Mouse (Mus musculus): ENCODE measurements around the gene Scaf11.
"Not testable (repeated sequence)": the region's sequence is repeated elsewhere in the genome, so short reads cannot be mapped to it uniquely, and the experiment has no call there.

The Scaf11 gene

DNA sequence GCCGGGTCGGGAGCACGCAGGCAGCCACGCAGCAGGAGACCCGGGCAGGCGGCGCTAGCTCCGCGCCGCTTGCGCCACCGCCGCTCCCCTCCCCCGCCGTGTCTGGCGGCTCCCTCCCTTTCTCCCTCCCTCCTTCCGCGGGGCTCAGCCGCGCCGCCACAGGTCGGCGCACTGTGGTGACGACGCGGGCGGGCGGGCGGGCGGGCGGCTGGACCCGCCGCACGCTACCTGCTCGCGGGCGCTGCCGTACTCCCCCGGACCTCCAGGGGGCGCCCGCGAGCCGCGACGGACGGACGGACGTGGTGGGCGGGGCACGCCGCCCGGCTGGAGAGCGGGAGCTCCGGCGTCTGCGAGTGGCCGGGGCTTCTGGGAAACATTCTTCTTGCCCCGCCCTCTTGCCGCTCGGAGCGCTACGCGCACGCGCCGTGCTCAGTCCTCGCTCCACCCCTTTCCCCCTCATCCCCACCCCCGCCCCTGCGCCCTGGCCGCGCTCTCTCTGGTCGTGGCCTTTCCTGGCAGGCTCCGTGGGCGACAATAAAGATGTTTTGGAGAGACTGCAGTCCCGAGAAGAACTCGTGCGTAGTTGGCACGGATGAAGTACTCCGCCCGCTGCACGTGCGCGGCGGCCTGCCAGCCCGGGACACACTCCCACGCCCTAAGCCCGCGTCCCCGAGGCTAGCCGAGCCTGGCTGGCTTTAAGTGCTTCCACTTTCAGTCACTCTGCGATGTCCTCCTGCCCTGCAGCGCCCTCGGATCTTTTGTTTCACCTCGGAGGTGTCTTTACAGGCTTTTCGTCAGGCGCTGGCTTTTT is at the start of gene Scaf11:
Gene Scaf11, minus strand, starts transcription at position 114 of the 811 bp plus-strand sequence.
- peak; percentile 94 to 97 for DNase-seq (ENCODE audit: low spot score in 2 of 2)

DNA sequence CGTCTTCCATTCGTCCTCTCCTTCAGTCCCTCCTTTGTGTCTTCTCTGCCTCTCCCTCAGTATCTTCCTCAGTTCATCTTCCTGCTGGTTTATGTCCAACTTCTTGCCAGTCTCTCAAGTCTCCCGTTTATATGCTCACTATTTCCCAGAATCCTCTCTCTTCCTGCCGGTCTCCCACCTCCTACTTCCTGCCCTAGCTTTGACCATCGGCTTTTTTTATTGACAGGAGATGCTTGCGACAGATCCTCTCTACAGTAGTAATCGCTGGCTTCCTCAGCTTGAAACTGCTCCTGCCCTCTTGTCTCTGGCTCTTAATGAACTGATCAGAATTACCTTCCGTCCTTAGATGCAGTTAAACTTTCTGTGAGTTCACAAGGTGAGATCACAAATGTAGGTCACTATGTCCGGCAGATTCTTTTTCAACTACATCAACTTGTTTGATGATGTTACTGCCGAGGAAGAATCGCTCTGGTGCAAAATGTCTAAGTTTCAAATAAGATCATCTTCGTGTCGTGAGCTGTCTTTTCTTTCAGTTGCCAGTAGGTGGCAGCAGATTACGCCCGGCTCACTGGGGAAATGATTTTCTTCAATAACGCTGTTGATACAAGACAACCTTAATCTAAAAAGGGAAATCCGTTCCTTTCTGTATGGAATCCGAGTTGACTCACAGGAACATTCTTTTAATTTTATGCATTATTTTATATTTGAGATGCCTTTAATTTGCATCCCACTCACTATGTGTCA is 46.6 kb upstream of the Scaf11 start:
- peak in 1 of 2 experiments; percentile 53 for DNase-seq (ENCODE audit: low spot score in 2 of 2)

DNA sequence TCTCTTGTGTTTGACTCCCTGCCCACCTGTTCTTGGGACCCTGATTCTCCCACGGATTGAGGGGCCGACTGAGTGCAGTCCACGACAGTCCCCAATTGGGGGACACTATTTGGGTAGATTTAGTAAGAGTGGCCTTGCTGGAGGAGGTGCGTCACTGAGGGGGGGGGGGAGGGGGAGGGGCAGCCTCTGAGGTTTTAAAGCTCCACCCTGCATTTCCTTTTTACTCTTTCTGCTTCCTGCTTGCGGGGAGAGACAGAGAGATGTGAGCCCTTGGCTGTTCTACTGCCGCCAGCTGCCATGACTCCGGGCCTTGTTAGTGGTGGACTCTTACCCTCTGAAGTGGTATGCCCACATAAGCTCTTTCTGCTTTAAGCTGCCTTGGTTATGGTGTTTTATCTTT is 37.0 kb upstream of the Scaf11 start:
- DNase-seq (ENCODE audit: low spot score in 2 of 2) = no peak

DNA sequence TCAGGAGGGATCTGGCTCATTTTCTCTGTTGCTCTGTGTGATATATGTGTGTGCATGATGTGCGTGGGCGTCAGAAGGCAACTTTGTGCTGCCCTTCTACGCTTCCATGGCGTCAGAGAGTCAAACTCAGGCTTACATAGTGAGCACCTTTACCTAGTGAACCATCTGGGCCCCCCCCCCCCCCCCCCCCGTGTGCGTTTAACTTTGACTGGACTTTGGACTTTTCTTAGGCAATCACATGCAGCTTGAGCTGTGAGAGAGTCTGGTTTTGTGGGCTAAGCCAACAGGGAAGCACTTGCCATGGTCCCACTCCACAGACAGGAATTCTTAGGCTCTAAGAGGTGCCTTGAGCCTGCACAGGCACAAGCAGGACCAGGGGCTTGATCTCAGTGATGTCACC is 33.6 kb upstream of the Scaf11 start:
- DNase-seq (ENCODE audit: low spot score in 2 of 2) = no peak

DNA sequence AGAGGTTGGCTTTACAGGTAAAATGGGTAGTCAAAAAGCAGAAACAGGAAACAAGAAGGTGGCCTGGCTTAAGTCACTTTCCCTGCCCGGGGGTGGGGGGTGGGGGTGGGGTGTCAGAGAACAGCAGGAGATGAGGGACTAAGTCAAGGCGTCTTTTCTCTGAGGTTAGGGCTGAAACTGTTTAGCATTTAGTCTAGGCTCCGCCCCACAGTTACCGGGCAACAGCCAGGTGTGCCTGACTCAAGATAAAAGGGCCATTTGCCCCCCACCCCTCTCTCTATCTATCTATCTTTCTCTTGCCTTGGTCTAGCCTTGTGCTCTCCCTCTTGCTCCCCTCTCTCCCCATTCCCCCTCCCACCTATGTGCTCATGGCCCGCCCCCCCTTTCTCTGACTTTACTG is 32.9 kb upstream of the Scaf11 start:
- no peak for DNase-seq (ENCODE audit: low spot score in 2 of 2)

DNA sequence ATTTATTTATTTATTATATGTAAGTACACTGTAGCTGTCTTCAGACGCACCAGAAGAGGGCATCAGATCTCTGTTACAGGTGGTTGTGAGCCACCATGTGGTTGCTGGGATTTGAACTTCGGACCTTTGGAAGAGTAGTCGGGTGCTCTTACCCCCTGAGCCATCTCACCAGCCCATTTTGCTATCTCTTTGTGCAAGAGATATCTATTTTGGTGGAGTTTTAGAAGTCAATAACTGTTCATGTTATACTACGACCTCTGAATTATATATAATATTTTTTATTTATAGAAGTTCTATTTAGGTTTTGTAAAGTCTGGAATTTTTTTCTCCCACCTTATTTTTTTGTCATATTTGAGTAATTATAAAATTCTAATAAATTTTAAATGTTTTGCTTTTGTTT is 32.3 kb upstream of the Scaf11 start:
- DNase-seq (ENCODE audit: low spot score in 2 of 2) = not testable (repeated sequence)

DNA sequence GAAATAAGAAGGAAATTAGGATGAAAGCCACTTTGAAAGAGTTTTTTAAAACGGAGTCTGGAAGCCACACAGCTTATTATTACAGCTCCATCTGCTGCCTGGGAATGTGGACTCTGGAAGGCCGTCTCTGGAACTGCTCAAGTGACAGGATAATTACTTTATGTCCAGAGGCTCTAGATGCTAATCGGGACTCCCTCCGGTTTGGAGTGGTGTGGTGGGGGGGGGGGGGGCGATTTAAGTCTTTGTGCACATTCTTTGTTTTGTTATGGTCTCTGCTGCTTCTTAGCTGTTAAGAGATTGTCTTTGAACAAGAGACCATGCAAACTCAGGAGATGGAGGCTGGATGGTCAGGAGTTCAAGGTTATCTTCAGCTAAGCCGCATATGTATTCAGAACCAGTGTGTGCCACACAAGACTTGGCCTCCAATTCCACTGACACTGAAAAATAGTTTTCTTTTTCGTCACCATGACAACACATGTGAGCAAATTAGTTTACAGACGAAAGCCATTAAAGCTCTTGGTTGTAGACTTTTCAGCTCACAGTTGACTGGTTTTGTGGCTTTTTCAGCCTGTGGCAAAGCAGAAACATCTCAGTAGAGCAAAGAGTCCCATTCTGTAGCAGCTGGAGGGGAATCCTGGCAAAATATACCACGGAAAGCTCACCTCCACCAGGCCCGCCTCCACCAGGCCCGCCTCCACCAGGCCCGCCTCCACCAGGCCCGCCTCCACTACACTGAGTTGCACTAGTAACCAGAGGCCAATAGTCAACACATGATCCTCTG is 31.4 kb upstream of the Scaf11 start:
- no peak for DNase-seq (ENCODE audit: low spot score in 2 of 2)

DNA sequence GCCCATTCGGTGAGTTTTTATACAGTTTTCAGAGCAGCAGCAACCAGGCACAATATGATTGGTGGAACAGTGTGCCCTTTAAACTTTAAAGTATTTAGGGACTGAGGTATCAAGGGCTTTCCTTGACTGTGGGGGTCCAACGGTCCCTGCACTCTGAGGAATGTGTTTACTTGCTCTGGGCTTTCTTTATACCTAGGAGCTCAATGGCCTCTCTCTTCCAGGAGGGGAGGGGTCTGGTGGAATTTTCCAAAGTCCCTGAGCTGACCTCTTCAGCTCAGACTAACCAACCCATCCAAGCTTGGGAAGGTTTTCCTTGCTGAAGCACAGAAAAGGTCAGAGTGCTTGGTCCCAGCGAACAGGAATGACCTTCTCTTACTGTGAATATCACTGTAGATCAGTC is 30.8 kb upstream of the Scaf11 start:
- no peak for DNase-seq (ENCODE audit: low spot score in 2 of 2)

DNA sequence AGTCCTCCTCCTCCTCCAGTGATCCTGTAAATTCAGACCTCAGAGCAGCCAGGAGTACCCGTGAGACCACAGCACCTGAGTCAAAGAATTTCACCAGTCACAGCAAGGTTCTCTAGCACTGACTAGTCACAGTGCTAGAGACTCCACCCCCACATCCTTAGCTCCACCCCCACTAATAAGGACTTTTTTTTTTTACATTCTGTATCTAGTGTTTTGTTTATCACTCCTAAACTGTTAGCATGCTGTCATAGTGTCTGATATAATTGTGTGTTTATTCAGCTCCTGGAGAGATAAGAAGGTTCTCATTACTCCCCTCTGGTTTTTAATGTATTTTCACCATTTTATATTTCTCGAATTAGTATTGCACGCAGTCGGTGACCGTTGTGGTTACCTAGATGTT is 29.5 kb upstream of the Scaf11 start:
- DNase-seq (ENCODE audit: low spot score in 2 of 2) = no peak

DNA sequence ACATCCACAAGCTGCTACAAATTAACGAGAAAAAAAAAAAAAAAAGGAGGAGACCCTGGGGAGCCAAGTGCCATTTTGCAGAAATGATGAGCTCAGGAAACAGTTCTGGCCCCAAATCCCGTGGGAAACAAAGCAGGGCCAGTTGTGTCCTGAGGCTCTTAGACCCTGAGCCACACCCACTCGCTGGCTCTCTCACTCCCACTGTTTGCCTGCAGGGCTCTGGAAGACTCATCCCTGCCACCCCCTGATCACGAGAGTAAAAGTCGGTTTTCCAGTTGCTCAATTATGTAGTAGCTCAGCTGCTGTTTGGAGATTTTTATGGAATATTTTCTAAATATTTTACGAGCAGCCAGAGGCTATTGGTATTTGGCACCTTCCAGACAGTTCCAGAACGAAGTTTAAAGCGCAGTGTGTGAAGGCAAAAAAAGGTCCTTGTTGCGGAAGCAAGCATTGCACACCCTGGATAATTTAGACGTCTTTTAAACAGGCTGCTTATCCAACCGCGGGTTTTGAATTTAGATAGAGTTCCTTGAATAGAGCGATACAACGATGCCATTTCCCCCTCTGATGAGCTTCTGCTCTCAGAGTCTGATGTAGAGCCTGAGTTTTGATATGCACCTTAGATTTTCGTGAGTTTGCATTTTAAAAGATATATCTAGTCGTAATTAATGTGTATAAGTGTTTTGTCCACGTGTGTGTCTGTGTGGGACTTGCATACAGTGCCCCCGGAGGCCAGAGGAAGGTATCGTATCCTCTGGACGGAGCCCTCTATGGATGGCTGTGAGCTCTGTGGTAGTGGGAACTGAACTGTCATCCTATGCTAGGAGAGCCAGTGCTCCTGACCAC is 28.5 kb upstream of the Scaf11 start:
- no peak for DNase-seq (ENCODE audit: low spot score in 2 of 2)

DNA sequence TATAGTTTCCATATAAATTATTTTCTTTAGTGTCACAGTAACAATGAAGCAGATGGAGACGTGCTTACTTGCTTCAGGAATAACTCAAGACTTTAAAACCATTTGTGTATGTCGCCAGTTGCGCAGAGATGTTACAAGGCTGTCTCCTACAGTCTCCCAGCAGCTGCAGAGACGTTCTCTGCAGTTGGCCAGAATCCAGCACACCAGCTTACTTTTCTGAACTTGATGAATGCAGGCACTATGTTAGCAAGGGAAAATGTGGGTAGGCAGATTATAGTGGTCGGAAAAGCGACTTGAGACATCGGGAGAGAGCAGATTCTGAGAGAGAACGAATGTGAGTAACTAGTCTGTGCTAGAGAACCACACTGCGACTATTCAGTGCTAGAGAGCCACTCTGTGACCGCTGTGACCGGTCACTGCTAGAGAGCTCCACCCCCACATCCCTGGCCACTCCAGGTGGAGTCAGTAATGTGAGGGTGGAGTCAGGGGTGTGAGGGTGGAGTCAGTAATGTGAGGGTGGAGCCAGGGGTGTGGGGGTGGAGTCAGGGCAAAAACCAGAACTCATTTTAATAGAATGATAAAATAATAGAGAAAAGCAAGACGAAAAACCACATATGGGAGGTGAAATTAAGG is 26.5 kb upstream of the Scaf11 start:
- DNase-seq (ENCODE audit: low spot score in 2 of 2) = no peak

DNA sequence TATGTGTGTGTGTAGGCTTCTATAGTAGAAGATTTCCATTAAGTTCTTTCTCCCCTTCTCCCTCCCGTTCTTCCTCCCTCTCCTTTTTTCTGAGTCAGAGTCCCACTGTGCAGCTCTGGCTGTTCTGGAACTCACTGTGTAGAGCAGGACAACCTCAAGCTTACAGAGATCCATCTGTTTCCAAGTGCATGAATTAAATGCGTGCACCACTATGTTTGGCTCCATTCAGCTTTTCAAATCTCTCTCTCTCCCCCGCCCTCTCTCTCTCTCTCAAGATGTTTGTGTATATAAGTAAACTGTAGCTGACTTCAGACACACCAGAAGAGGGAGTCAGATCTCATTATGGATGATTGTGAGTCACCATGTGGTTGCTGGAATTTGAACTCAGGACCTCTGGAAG is 20.2 kb upstream of the Scaf11 start:
- no peak for DNase-seq (ENCODE audit: low spot score in 2 of 2)

DNA sequence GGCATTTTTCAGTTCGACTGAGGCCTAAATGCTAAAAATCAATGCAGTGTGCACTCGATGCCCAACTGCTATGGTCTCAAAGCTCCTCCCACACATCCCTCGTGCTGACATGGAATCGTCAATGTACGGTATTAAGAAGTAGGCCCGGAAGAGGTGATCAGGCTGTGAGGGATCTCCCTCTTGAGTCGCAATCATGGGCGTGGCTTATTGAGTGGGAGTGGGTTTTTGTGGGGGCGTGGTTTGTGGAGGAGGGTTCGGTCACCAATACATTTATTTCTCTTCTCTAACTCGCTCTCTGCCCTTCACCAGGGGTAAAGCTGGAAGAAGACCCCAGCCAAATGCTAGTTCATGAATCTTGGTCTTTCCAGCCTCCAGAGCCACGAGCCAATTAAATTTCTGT is 17.4 kb upstream of the Scaf11 start:
- DNase-seq (ENCODE audit: low spot score in 2 of 2) = no peak

DNA sequence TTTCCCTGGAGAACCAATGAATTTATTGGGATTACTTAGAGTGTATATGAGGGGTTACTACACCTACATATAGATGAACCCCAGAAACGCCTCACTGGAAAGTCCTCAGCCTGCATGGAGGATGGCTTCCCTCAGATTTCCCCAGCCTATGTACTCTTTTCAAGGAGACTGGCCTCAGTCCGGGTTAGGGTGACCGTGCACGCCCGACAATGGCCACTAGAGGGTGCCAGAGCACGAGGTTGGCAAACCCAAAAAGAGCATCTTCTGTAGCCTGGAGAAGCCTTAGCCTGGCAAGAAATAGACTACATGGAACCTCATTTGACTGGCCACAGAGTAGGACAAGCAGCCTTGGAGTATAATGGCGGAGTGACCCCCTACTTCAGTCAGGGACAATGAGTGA is 15.7 kb upstream of the Scaf11 start:
- DNase-seq (ENCODE audit: low spot score in 2 of 2) = peak; percentile 86 to 96

DNA sequence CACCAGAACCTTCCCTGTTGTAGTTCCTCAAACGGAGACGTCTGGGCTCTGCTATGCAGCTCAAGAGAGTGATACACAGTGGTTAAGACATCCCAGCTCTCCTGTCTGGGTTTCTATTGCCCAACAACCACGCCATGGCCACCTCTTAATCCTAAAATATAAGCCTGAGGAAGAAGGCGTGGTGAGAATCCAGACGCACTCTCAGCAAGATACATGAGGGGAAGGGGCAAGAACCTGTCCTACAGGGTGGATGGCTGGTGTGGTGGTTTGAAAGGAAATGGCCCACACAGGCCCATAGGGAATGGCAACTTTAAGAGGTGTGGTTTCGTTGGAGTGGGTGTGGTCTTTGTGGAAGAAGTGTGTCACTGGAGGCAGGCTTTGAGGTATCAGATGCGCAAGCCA is 14.9 kb upstream of the Scaf11 start:
- DNase-seq (ENCODE audit: low spot score in 2 of 2) = no peak

DNA sequence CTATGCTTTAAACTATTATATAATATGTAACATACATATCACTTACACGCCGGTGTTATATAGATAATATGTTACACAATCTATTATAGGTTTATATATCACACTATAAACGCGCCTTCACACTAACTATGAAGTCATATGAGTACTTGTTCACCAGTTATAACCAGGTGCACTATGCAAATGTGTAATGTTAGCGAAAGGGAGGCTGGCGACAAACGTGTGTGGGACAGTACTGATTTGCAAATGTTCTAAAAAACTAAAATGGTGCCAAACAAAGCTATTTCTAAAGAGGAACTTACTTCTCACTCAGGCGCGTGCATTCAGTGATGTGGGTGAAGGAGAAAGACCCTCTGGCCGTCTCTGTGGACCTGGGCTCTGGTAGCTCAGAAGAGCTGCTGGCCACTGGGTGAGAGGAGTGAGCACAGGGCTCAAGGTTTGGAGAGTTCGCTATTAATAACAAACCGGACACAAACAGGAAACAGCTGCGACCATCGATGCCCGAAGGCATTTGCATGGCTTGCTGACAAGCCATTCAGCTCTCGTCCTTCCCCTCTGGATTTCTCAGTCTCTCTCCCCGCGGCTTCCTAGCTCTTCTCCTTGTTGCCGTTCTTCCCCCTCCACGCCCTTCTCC is 13.8 kb upstream of the Scaf11 start:
- DNase-seq (ENCODE audit: low spot score in 2 of 2) = no peak

DNA sequence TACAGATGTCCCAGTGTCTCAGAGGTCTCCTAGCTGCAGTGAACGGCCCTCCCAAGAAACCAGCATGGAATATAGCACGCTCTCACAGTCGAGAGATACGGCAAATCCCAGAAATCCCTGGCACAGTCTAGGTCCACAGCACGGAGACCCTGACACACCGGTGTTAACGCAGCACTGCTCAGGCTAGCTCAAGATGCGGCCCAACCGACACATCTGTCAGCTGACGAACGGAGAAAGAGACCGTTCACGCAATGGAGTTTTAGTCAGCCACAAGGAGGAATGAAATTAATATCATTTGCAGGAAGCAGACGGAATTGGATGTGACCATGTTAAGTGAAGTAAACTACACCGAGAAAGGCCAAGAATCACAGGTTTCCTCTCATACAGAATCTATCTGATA is 13.3 kb upstream of the Scaf11 start:
- DNase-seq (ENCODE audit: low spot score in 2 of 2) = no peak

DNA sequence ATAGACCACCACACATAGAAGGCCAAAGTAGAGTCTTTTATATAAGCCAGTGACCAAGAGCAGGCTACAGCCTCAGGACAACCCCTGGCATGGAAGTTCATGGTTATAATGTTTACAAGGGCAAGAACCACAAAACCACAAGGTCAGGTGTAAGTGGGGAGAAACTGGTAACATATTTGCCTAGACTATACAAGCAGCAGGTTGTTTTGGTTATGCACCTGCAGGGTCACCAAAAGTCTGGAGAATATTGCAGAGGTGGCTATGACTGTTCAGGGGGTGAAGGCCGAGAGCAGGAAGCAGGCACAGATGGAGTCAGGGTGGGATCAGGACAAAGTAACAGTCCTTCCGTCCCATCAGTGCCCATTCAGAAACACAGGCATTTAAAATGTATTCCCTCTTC is 7.7 kb upstream of the Scaf11 start:
- DNase-seq (ENCODE audit: low spot score in 2 of 2) = peak in 1 of 2 experiments; percentile 2

DNA sequence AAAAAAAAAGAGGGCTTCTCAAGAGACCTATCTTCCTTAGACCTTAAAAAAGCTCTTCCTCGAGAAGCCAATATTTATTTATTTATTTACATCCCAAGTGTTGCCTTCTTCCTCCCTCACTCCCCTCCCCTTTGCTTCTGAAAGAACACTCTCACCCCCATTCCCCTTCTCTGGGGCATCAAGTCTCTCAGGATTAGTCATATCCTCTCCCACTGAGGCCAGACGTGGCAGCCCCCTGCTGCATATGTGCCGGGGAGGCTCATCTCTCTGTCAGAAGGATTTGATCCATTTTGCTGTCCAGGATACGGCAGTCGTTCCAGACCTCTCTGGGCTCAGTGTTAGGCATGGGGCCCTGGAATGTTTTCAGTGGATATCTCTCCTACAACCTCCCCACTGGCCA is 7.2 kb upstream of the Scaf11 start:
- peak in 1 of 2 experiments; percentile 13 for DNase-seq (ENCODE audit: low spot score in 2 of 2)

DNA sequence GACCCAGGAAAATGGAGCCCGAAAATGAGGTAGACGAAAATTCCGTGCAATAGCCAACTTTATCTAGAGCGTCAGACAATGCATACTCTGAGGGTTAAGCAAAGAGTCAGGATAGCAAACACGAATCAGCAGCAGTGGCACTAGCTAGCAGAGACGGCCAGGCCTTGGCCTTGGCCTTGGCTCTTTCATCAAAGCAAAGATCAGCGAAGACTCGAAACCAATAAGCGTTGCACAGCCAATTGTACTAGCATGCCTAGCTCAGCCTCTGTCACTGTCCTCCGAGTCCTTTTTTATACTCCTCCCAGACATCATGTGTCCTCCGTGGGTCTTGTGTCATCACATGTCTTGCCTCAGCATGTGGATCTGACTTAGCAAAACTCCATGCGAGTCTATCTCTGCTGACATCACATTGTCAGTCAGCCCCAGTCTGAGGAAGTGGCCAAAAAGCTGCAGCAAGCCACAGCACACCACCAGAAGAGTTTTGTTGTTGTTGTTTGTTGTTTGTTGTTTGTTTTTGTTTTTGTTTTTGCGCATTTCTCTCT is 5.8 kb upstream of the Scaf11 start:
- DNase-seq (ENCODE audit: low spot score in 2 of 2) = peak in 1 of 2 experiments; percentile 11

Measured in cerebellum, postnatal 4 days (tissue).